In the genomic region with DNA sequence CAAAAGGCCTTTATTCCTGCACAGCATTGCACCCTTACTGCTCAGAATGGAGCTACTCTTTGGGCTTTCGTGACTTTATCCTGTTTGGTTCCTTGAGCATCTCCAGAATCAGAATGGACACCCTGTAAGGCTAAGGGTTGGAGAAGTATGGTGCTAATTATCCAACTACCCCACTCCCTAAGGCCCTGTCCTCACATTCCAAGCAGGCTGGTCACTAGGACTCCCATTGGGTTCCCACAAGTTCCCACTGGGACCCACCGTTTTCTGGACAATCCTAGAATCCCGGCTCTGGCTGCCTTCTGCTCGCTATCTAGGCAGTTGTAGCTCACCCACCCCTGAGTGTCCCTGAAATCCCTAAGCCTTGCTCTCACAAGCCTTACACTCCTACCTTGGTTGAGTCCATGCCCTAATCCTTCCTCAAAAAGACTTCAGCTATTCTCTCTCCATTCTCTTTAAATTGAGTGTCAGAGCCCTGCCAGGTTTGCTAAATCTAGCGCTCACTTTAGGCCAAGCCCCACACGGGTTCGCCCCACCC, we compare ENCODE assay signal across 8 mouse cellular contexts.
DNase-seq lines count a peak whose midpoint lies in the region; ATAC-seq and TF ChIP-seq lines count a peak whose summit lies in the region.

No protein-coding gene starts in this region.

- no peak overlapping the region for H3K27ac ChIP-seq in forebrain, embryonic 11.5 days (ENCODE audit: low read depth, low read length)
- H3K27ac ChIP-seq in forebrain, postnatal 0 days (ENCODE audit: low read depth, low read length) = no peak overlapping the region
- H3K27ac ChIP-seq in lung, embryonic 15.5 days = no peak overlapping the region
- H3K27ac ChIP-seq in intestine, embryonic 15.5 days = 0 out of 2 replicates have a peak overlapping the region, but pooled peaks have one; percentile 62
- H3K27ac ChIP-seq in stomach, embryonic 14.5 days (ENCODE audit: low read length) = no peak overlapping the region

- peak; percentile 49 for DNase-seq in forebrain, embryonic 11.5 days (ENCODE audit: low spot score)
- DNase-seq in forebrain, postnatal 0 days = no peak
- DNase-seq in lung, postnatal 36 days = no peak
- no peak for DNase-seq in spleen, postnatal 10 days (ENCODE audit: low spot score in 2 of 2)
- no peak for DNase-seq in adrenal gland, postnatal 14 days

- WGBS in forebrain, embryonic 11.5 days = 18% methylated on average over 7 of the region's 7 CpGs
- WGBS in forebrain, postnatal 0 days = 21% methylated on average over 7 of the region's 7 CpGs
- 25% methylated on average over 7 of the region's 7 CpGs for WGBS in lung, embryonic 15.5 days
- WGBS in intestine, embryonic 15.5 days = 30% methylated on average over 7 of the region's 7 CpGs
- 19% methylated on average over 7 of the region's 7 CpGs for WGBS in stomach, embryonic 14.5 days

- no peaks in the 10 kb centered on the region for H3K36me3 ChIP-seq in forebrain, embryonic 11.5 days (ENCODE audit: control insufficient read depth, insufficient read depth, low read length)
- no peaks in the 10 kb centered on the region for H3K36me3 ChIP-seq in forebrain, postnatal 0 days (ENCODE audit: insufficient read depth)
- no peaks in the 10 kb centered on the region for H3K36me3 ChIP-seq in lung, embryonic 15.5 days
- no peaks in the 10 kb centered on the region for H3K36me3 ChIP-seq in intestine, embryonic 15.5 days
- no peaks in the 10 kb centered on the region for H3K36me3 ChIP-seq in stomach, embryonic 14.5 days (ENCODE audit: control insufficient read depth, insufficient read depth, low read length)

- no peaks in the 10 kb centered on the region for H3K9me3 ChIP-seq in forebrain, embryonic 11.5 days (ENCODE audit: control insufficient read depth, low read length)
- no peaks in the 10 kb centered on the region for H3K9me3 ChIP-seq in forebrain, postnatal 0 days (ENCODE audit: low read length)
- no peaks in the 10 kb centered on the region for H3K9me3 ChIP-seq in lung, embryonic 15.5 days
- H3K9me3 ChIP-seq in intestine, embryonic 15.5 days = no peaks in the 10 kb centered on the region
- no peaks in the 10 kb centered on the region for H3K9me3 ChIP-seq in stomach, embryonic 14.5 days (ENCODE audit: control insufficient read depth, low read depth, low read length)

- ATAC-seq in forebrain, embryonic 11.5 days (replicated peaks; ENCODE audit: low FRiP score) = no peak
- no peak for ATAC-seq in forebrain, postnatal 0 days
- no peak for ATAC-seq in lung, embryonic 15.5 days (ENCODE audit: borderline replicate concordance, extremely low read depth, low FRiP score, low TSS enrichment)
- ATAC-seq in intestine, embryonic 15.5 days = peak; percentile 43; the same call in 1 of the 2 replicates
- ATAC-seq in stomach, embryonic 14.5 days (ENCODE audit: insufficient number of reproducible peaks, insufficient read depth, low FRiP score, low read depth) = no peak

- TF ChIP-seq CTCF in forebrain, postnatal 0 days (IDR thresholded peaks at IDR 0.05; ENCODE audit: low read depth) = no peak

- no peaks in the 10 kb centered on the region for H3K27me3 ChIP-seq in forebrain, embryonic 11.5 days (ENCODE audit: control insufficient read depth, insufficient read depth, low read length)
- H3K27me3 ChIP-seq in forebrain, postnatal 0 days (ENCODE audit: insufficient read depth, low read length) = no peaks in the 10 kb centered on the region
- no peaks in the 10 kb centered on the region for H3K27me3 ChIP-seq in lung, embryonic 15.5 days
- H3K27me3 ChIP-seq in intestine, embryonic 15.5 days (replicated peaks) = no peaks in the 10 kb centered on the region
- H3K27me3 ChIP-seq in stomach, embryonic 14.5 days (ENCODE audit: control insufficient read depth, insufficient read depth, low read length) = no peaks in the 10 kb centered on the region

- H3K4me1 ChIP-seq in forebrain, embryonic 11.5 days (replicated peaks; ENCODE audit: control insufficient read depth, insufficient read depth, low read length) = peaks cover 6% of the 10 kb centered on the region; the same call in 1 of the 2 replicates
- 0 out of 2 replicates have a peak, but pooled peaks cover 2% of the 10 kb centered on the region for H3K4me1 ChIP-seq in forebrain, postnatal 0 days (ENCODE audit: insufficient read depth)
- H3K4me1 ChIP-seq in lung, embryonic 15.5 days = peaks cover 41% of the 10 kb centered on the region
- H3K4me1 ChIP-seq in intestine, embryonic 15.5 days (replicated peaks) = peaks cover 20% of the 10 kb centered on the region
- H3K4me1 ChIP-seq in stomach, embryonic 14.5 days (ENCODE audit: control insufficient read depth, insufficient read depth, low read length) = peaks cover 13% of the 10 kb centered on the region; the same call in 1 of the 2 replicates

- no peak overlapping the region for H3K4me3 ChIP-seq in forebrain, embryonic 11.5 days (ENCODE audit: low read depth, low read length)
- H3K4me3 ChIP-seq in forebrain, postnatal 0 days (ENCODE audit: low read depth, low read length) = no peak overlapping the region
- no peak overlapping the region for H3K4me3 ChIP-seq in lung, embryonic 15.5 days
- H3K4me3 ChIP-seq in intestine, embryonic 15.5 days (replicated peaks) = no peak overlapping the region
- H3K4me3 ChIP-seq in stomach, embryonic 14.5 days (ENCODE audit: low read depth, low read length) = no peak overlapping the region

- H3K4me2 ChIP-seq in forebrain, embryonic 11.5 days (ENCODE audit: low read depth, low read length, severe bottlenecking) = no peak overlapping the region
- no peak overlapping the region for H3K4me2 ChIP-seq in forebrain, postnatal 0 days (ENCODE audit: low read depth)
- H3K4me2 ChIP-seq in lung, embryonic 15.5 days = peak overlapping the region; percentile 37
- H3K4me2 ChIP-seq in intestine, embryonic 15.5 days (replicated peaks) = peak overlapping the region; percentile 34
- peak overlapping the region; percentile 8; the same call in 1 of the 2 replicates for H3K4me2 ChIP-seq in stomach, embryonic 14.5 days (replicated peaks; ENCODE audit: low read depth, low read length)

- no peak overlapping the region for H3K9ac ChIP-seq in forebrain, embryonic 11.5 days (ENCODE audit: low read length)
- no peak overlapping the region for H3K9ac ChIP-seq in forebrain, postnatal 0 days
- no peak overlapping the region for H3K9ac ChIP-seq in lung, embryonic 15.5 days
- no peak overlapping the region for H3K9ac ChIP-seq in intestine, embryonic 15.5 days
- no peak overlapping the region for H3K9ac ChIP-seq in stomach, embryonic 14.5 days (replicated peaks; ENCODE audit: low read depth, low read length)

Comparison
In these comparisons a context has a peak if more than half of its experiments do, and no peak if none do; other contexts are left out.
1. H3K4me2 ChIP-seq: peak in lung, embryonic 15.5 days (single experiment), intestine, embryonic 15.5 days (single experiment) and stomach, embryonic 14.5 days (single experiment); none in forebrain, embryonic 11.5 days (single experiment) and forebrain, postnatal 0 days (single experiment).